Mouse (Mus musculus): ENCODE results near the gene Wdr46.

- TF ChIP-seq CTCF (IDR thresholded peaks at IDR 0.05; ENCODE audit: control insufficient read depth, insufficient read depth, insufficient read length), result no peak
- TF ChIP-seq USF1 (IDR thresholded peaks at IDR 0.05; ENCODE audit: low read depth), result no peak
- no peak for TF ChIP-seq FOSL1 (IDR thresholded peaks at IDR 0.05; ENCODE audit: insufficient read depth, low read length, poor library complexity, severe bottlenecking)
- TF ChIP-seq MYOG (IDR thresholded peaks at IDR 0.05; ENCODE audit: control insufficient read depth, extremely low read depth, insufficient read length), result no peak
- TF ChIP-seq MAX (IDR thresholded peaks at IDR 0.05), result no peak
- no peak for TF ChIP-seq MYOD1 (IDR thresholded peaks at IDR 0.05; ENCODE audit: control insufficient read depth, insufficient read length, low read depth)
Observed at GRCm38 (mm10) chr17:33980181-33981035, 39.9 kb downstream of the Wdr46 start.
